Mouse (Mus musculus) myocyte (in vitro differentiated cells): ENCODE measurements around the gene Spaca7. TPM values are rescaled to one million over a fixed set of nuclear protein-coding genes. Genes with fewer than 3 reads are reported as not detected.

Experiments used
- H3K27me3 ChIP-seq: one replicate; pipeline ENCODE4 v1.6.1; 2011; ENCODE audit not compliant: control insufficient read depth, insufficient read depth, insufficient read length
- H3K36me3 ChIP-seq: one replicate; pipeline ENCODE4 v1.6.1; 2011; ENCODE audit not compliant: control insufficient read depth, insufficient read depth
- H3K4me2 ChIP-seq: one replicate; pipeline ENCODE4 v1.6.1; 2011; ENCODE audit warnings: low read depth, control low read depth
- H3K4me3 ChIP-seq: one replicate; pipeline ENCODE4 v1.5.1; 2011; ENCODE audit warnings: mild to moderate bottlenecking, control low read depth, moderate library complexity
- H3K79me2 ChIP-seq: one replicate; pipeline ENCODE4 v1.6.1; 2011; ENCODE audit not compliant: control insufficient read depth, insufficient read depth
- H3ac ChIP-seq: one replicate; pipeline ENCODE4 v1.6.1; 2011; ENCODE audit not compliant: control insufficient read depth, insufficient read length
- CEBPB ChIP-seq: IDR thresholded peaks from 2 replicates; pipeline ENCODE4 v1.6.1; 2011; ENCODE audit warnings: mild to moderate bottlenecking, moderate library complexity; ENCODE audit not compliant: poor library complexity, insufficient read depth, severe bottlenecking
- E2F4 ChIP-seq: IDR thresholded peaks from one replicate; pipeline ENCODE4 v1.6.1; 2011; ENCODE audit warnings: mild to moderate bottlenecking, control low read depth, moderate library complexity; ENCODE audit not compliant: insufficient read depth
- MAX ChIP-seq: IDR thresholded peaks from one replicate; pipeline ENCODE4 v1.6.1; 2011; ENCODE audit warnings: low read depth, mild to moderate bottlenecking, control low read depth
- MYOD1 ChIP-seq, 3 experiments: IDR thresholded peaks; one replicate each; pipeline ENCODE4 v1.6.1; 2011; ENCODE audit warnings: control low read depth in 2 of 3, low read depth in 2 of 3, mild to moderate bottlenecking in 2 of 3, moderate library complexity in 1 of 3; ENCODE audit not compliant: insufficient read length in 2 of 3, control insufficient read depth in 1 of 3
- MYOG ChIP-seq, 3 experiments: IDR thresholded peaks; one replicate each; pipeline ENCODE4 v1.6.1; 2011; ENCODE audit warnings: control low read depth in 2 of 3, low read depth in 2 of 3, mild to moderate bottlenecking in 2 of 3; ENCODE audit not compliant: insufficient read length in 2 of 3, control insufficient read depth in 1 of 3, insufficient read depth in 1 of 3
- POLR2A ChIP-seq: IDR thresholded peaks from one replicate; pipeline ENCODE4 v1.6.1; 2011; ENCODE audit warnings: low read depth, mild to moderate bottlenecking, control low read depth, moderate library complexity; ENCODE audit not compliant: insufficient read length
- POLR2AphosphoS2 ChIP-seq: IDR thresholded peaks from one replicate; pipeline ENCODE4 v1.6.1; 2011; ENCODE audit warnings: low read depth, control low read depth; ENCODE audit not compliant: insufficient read length
- REST ChIP-seq: IDR thresholded peaks from one replicate; pipeline ENCODE4 v1.6.1; 2011; ENCODE audit warnings: mild to moderate bottlenecking, control low read depth, moderate library complexity; ENCODE audit not compliant: insufficient read depth, insufficient read length
- SRF ChIP-seq: IDR thresholded peaks from one replicate; pipeline ENCODE4 v1.6.1; 2011; ENCODE audit warnings: low read depth; ENCODE audit not compliant: control insufficient read depth, insufficient read length
- TCF12 ChIP-seq: IDR thresholded peaks from one replicate; pipeline ENCODE4 v1.6.1; 2011; ENCODE audit warnings: mild to moderate bottlenecking, control low read depth; ENCODE audit not compliant: poor library complexity, insufficient read depth, severe bottlenecking
- TCF3 ChIP-seq: IDR thresholded peaks from one replicate; pipeline ENCODE4 v1.6.1; 2011; ENCODE audit warnings: low read depth, control low read depth; ENCODE audit not compliant: insufficient read length
- USF1 ChIP-seq: IDR thresholded peaks from one replicate; pipeline ENCODE4 v1.6.1; 2011; ENCODE audit warnings: low read depth, mild to moderate bottlenecking, control low read depth, moderate library complexity
- polyA plus RNA-seq: library from polyadenylated mRNA; unstranded; fragments of >200 nt; fragmentation: generic; extraction: Trizol; gene quantifications from one replicate; pipeline ENCODE4 v1.2.1, GENCODE M21; 2012; ENCODE audit warnings: missing spikeins

The Spaca7 gene
- polyA plus RNA-seq, 1 experiment = not detected

GRCm38 (mm10) chr8:12641527-12641926 lies 68.7 kb downstream of the Spaca7 start:
- TF ChIP-seq REST = no peak
- no peak for TF ChIP-seq POLR2A
- TF ChIP-seq CEBPB = no peak
- TF ChIP-seq MYOG (IDR thresholded peaks at IDR 0.05; ENCODE audit: control insufficient read depth in 1 of 3, insufficient read depth in 1 of 3, insufficient read length in 2 of 3, low read depth in 2 of 3) = no peak
- TF ChIP-seq TCF12 = no peak
- no peak for TF ChIP-seq MAX
- TF ChIP-seq E2F4 = no peak
- TF ChIP-seq MYOD1 (IDR thresholded peaks at IDR 0.05; ENCODE audit: control insufficient read depth in 1 of 3, insufficient read length in 2 of 3, low read depth in 2 of 3) = no peak
- no peak for TF ChIP-seq TCF3
- Histone ChIP-seq H3K36me3 (peaks cover 20% of the 10 kb centered on the region), H3K79me2 (no peaks in the 10 kb centered on the region)

GRCm38 (mm10) chr8:12644341-12644740 lies 71.5 kb downstream of the Spaca7 start:
- Histone ChIP-seq H3K36me3 (peaks cover 13% of the 10 kb centered on the region), H3K27me3 (no peaks in the 10 kb centered on the region), H3K79me2 (no peaks in the 10 kb centered on the region), H3K4me2 (no peak overlapping the region), H3ac (no peak overlapping the region), H3K4me3 (no peak overlapping the region)
- TF ChIP-seq E2F4 (no peak), CEBPB (no peak), POLR2AphosphoS2 (no peak), MAX (no peak), REST (no peak), USF1 (no peak), POLR2A (no peak), MYOG (IDR thresholded peaks at IDR 0.05; ENCODE audit: control insufficient read depth in 1 of 3, insufficient read depth in 1 of 3, insufficient read length in 2 of 3, low read depth in 2 of 3) (no peak), SRF (no peak), MYOD1 (IDR thresholded peaks at IDR 0.05; ENCODE audit: control insufficient read depth in 1 of 3, insufficient read length in 2 of 3, low read depth in 2 of 3) (no peak), TCF3 (no peak), TCF12 (no peak)

More at GRCm38 (mm10) chr8:12641527-12641926, 68.7 kb downstream of the Spaca7 start:
- Histone ChIP-seq H3K27me3 (no peaks in the 10 kb centered on the region), H3K4me2 (no peak overlapping the region), H3ac (no peak overlapping the region), H3K4me3 (no peak overlapping the region)

- H3K27me3 ChIP-seq = no peaks in the 10 kb centered on the region
Observed at GRCm38 (mm10) chr8:12644894-12645293, 72.1 kb downstream of the Spaca7 start.

GRCm38 (mm10) chr8:12646536-12646935 lies 73.7 kb downstream of the Spaca7 start:
- Histone ChIP-seq H3K4me3 (no peak overlapping the region), H3K36me3 (peaks cover 7% of the 10 kb centered on the region), H3K79me2 (no peaks in the 10 kb centered on the region), H3K4me2 (no peak overlapping the region), H3K27me3 (no peaks in the 10 kb centered on the region), H3ac (no peak overlapping the region)
- TF ChIP-seq TCF3 (no peak), MYOD1 (IDR thresholded peaks at IDR 0.05; ENCODE audit: control insufficient read depth in 1 of 3, insufficient read length in 2 of 3, low read depth in 2 of 3) (no peak), POLR2A (no peak), TCF12 (no peak), SRF (no peak), CEBPB (no peak), REST (no peak), MYOG (IDR thresholded peaks at IDR 0.05; ENCODE audit: control insufficient read depth in 1 of 3, insufficient read depth in 1 of 3, insufficient read length in 2 of 3, low read depth in 2 of 3) (no peak), USF1 (no peak), E2F4 (no peak), MAX (no peak), POLR2AphosphoS2 (no peak)

More at GRCm38 (mm10) chr8:12644894-12645293, 72.1 kb downstream of the Spaca7 start:
- no peak for TF ChIP-seq USF1
- no peak for TF ChIP-seq MAX
- no peak for TF ChIP-seq TCF3
- no peak for TF ChIP-seq MYOG (IDR thresholded peaks at IDR 0.05; ENCODE audit: control insufficient read depth in 1 of 3, insufficient read depth in 1 of 3, insufficient read length in 2 of 3, low read depth in 2 of 3)
- no peak for TF ChIP-seq MYOD1 (IDR thresholded peaks at IDR 0.05; ENCODE audit: control insufficient read depth in 1 of 3, insufficient read length in 2 of 3, low read depth in 2 of 3)
- TF ChIP-seq POLR2AphosphoS2 = no peak
- no peak for TF ChIP-seq CEBPB
- TF ChIP-seq E2F4 = no peak
- TF ChIP-seq TCF12 = no peak
- no peak for TF ChIP-seq REST
- no peak for TF ChIP-seq SRF
- no peak for TF ChIP-seq POLR2A
- no peak overlapping the region for H3K4me2 ChIP-seq
- no peaks in the 10 kb centered on the region for H3K79me2 ChIP-seq
- H3K4me3 ChIP-seq = no peak overlapping the region
- H3K36me3 ChIP-seq = peaks cover 17% of the 10 kb centered on the region
- H3ac ChIP-seq = no peak overlapping the region

- TF ChIP-seq SRF (no peak), MYOD1 (IDR thresholded peaks at IDR 0.05; ENCODE audit: control insufficient read depth in 1 of 3, insufficient read length in 2 of 3, low read depth in 2 of 3) (no peak), TCF12 (no peak), E2F4 (no peak), MAX (no peak), POLR2AphosphoS2 (no peak), POLR2A (no peak), TCF3 (no peak), REST (no peak), CEBPB (no peak), MYOG (IDR thresholded peaks at IDR 0.05; ENCODE audit: control insufficient read depth in 1 of 3, insufficient read depth in 1 of 3, insufficient read length in 2 of 3, low read depth in 2 of 3) (no peak)
- no peaks in the 10 kb centered on the region for H3K79me2 ChIP-seq
- H3K4me2 ChIP-seq = no peak overlapping the region
- H3K4me3 ChIP-seq = no peak overlapping the region
- no peaks in the 10 kb centered on the region for H3K27me3 ChIP-seq
- no peak overlapping the region for H3ac ChIP-seq
- H3K36me3 ChIP-seq = peaks cover 20% of the 10 kb centered on the region
Observed at GRCm38 (mm10) chr8:12648951-12649350, 76.1 kb downstream of the Spaca7 start.
